Mouse (Mus musculus): Measurements from ENCODE around the gene Fibp. TPM values are rescaled to one million over a fixed set of nuclear protein-coding genes. Genes with fewer than 3 reads are reported as not detected.

The Fibp gene
- total and polyA plus RNA-seq, 3 experiments, result 21.9 to 63.5 TPM; not detected in 1

DNA sequence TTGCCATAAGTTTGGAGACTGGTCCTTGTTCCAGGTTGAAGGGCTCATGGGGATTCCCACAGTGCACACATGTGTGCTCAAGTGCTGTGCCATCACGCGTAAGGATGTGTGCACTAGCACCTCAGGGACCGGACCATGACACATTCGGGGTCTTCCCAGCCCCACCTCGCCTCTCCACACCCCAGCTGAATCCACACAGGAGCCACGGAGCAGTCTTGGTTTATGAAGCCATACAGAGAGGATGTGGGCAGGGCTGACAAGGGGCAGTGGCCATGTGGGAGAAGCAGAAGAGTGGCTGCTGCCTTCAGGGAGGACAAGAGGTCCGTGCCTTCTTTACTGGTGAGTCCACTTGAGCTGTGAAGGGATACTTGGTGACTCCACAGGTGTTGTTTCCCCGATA lies 4.6 kb downstream of the Fibp start:
- no peaks in the 10 kb centered on the region; a peak in 1 of 4 replicates for H3K36me3 ChIP-seq (ENCODE audit: control insufficient read depth in 1 of 2, insufficient read depth in 2 of 2, low read length in 2 of 2)
- TF ChIP-seq POLR2A (IDR thresholded peaks at IDR 0.05; ENCODE audit: control insufficient read depth in 1 of 2, insufficient read depth in 1 of 2, low read depth in 1 of 2, low read length in 2 of 2, poor library complexity in 1 of 2) (no peak), MAZ (IDR thresholded peaks at IDR 0.05; ENCODE audit: low read depth, low read length) (no peak), USF1 (IDR thresholded peaks at IDR 0.05; ENCODE audit: low read depth, low read length) (no peak), MAX (IDR thresholded peaks at IDR 0.05; ENCODE audit: low read length) (no peak), NRF1 (IDR thresholded peaks at IDR 0.05; ENCODE audit: insufficient read depth, low read depth, low read length, poor library complexity, severe bottlenecking) (no peak), ETS1 (IDR thresholded peaks at IDR 0.05; ENCODE audit: low read depth, low read length) (no peak), MYC (IDR thresholded peaks at IDR 0.05; ENCODE audit: low read depth, low read length) (no peak), ZKSCAN1 (IDR thresholded peaks at IDR 0.05; ENCODE audit: low read depth, low read length) (no peak), GATA1 (IDR thresholded peaks at IDR 0.05; ENCODE audit: low read depth, low read length) (no peak), JUND (IDR thresholded peaks at IDR 0.05; ENCODE audit: low read depth, low read length) (no peak), TBP (IDR thresholded peaks at IDR 0.05; ENCODE audit: low read depth, low read length) (no peak), HCFC1 (IDR thresholded peaks at IDR 0.05; ENCODE audit: low read depth, low read length) (no peak), RAD21 (IDR thresholded peaks at IDR 0.05; ENCODE audit: low read depth, low read length) (no peak), ELF1 (IDR thresholded peaks at IDR 0.05; ENCODE audit: low read depth, low read length) (no peak)
- H3K9me3 ChIP-seq (replicated peaks; ENCODE audit: insufficient read depth, low read length), result no peaks in the 10 kb centered on the region
- no peaks in the 10 kb centered on the region for H3K27me3 ChIP-seq (ENCODE audit: control insufficient read depth in 1 of 2, insufficient read depth in 2 of 2, low read length in 2 of 2)
- DNase-seq (ENCODE audit: low read depth, low spot score), result no peak
- no peak overlapping the region for H3K9ac ChIP-seq (ENCODE audit: control insufficient read depth, low read depth, low read length, poor library complexity, severe bottlenecking)
- H3K79me2 ChIP-seq (ENCODE audit: control insufficient read depth, insufficient read depth, low read length, poor library complexity), result peaks cover 4% of the 10 kb centered on the region
- no peak overlapping the region for H3K27ac ChIP-seq (ENCODE audit: control insufficient read depth, low read depth, low read length)
- H3K4me1 ChIP-seq (ENCODE audit: control insufficient read depth in 1 of 2, insufficient read depth in 2 of 2, low read length in 2 of 2), result peaks cover 0 to 15% of the 10 kb centered on the region in 2 experiments; a peak in 3 of 4 replicates
- H3K4me3 ChIP-seq (ENCODE audit: control insufficient read depth in 1 of 2, insufficient read depth in 1 of 2, low read depth in 2 of 2, low read length in 2 of 2), result no peak overlapping the region

DNA sequence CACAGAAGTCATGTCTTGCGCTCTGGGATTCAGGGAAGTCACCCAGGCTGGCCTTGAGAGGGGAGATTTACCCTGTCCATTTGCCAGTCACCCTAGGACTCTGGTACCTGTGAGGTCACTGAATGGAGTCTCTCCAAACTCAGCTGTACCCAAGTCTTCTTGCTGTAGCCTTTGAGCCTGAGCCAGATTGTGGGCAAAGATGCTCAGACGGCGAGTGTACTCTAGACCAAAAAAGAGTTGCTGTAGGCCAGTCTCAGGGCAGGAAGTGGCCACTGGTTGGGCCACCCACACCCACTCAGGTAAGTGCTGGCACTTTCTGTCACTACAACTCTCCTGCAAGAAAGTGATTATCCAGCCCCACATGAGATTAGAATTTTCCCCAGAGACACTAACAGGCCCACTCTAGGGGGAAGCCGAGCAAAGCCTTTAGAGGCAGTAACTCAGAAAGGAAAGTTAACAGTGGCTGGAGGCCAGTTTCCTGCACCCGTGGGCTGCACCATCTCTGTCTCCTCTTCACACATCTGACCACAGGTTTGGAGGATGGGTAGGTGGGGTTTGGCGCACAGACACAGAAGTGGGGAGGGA lies 6.6 kb downstream of the Fibp start:
- no peak for DNase-seq (ENCODE audit: low read depth, low spot score)
- Histone ChIP-seq H3K9me3 (replicated peaks; ENCODE audit: insufficient read depth, low read length) (no peaks in the 10 kb centered on the region), H3K79me2 (ENCODE audit: control insufficient read depth, insufficient read depth, low read length, poor library complexity) (no peaks in the 10 kb centered on the region), H3K27ac (ENCODE audit: control insufficient read depth, low read depth, low read length) (no peak overlapping the region), H3K36me3 (ENCODE audit: control insufficient read depth in 1 of 2, insufficient read depth in 2 of 2, low read length in 2 of 2) (no peaks in the 10 kb centered on the region), H3K9ac (ENCODE audit: control insufficient read depth, low read depth, low read length, poor library complexity, severe bottlenecking) (no peak overlapping the region), H3K4me3 (ENCODE audit: control insufficient read depth in 1 of 2, insufficient read depth in 1 of 2, low read depth in 2 of 2, low read length in 2 of 2) (no peak overlapping the region), H3K4me1 (ENCODE audit: control insufficient read depth in 1 of 2, insufficient read depth in 2 of 2, low read length in 2 of 2) (peaks cover 0 to 9% of the 10 kb centered on the region in 2 experiments; a peak in 1 of 4 replicates), H3K27me3 (ENCODE audit: control insufficient read depth in 1 of 2, insufficient read depth in 2 of 2, low read length in 2 of 2) (no peaks in the 10 kb centered on the region)
- no peak for TF ChIP-seq MAX (IDR thresholded peaks at IDR 0.05; ENCODE audit: low read length)
- TF ChIP-seq KAT2A (conservative IDR thresholded peaks at IDR 0.05; ENCODE audit: low read depth, low read length), result no peak
- no peak for TF ChIP-seq TCF12 (IDR thresholded peaks at IDR 0.05; ENCODE audit: low read depth, low read length)
- no peak for TF ChIP-seq MYC (IDR thresholded peaks at IDR 0.05; ENCODE audit: low read depth, low read length)
- TF ChIP-seq MXI1 (IDR thresholded peaks at IDR 0.05; ENCODE audit: low read depth, low read length), result no peak
- no peak for TF ChIP-seq ZNF384 (IDR thresholded peaks at IDR 0.05; ENCODE audit: low read depth, low read length)
- no peak for TF ChIP-seq POLR2AphosphoS5 (IDR thresholded peaks at IDR 0.05; ENCODE audit: borderline replicate concordance, low read depth, low read length)
- no peak for TF ChIP-seq ZMIZ1 (IDR thresholded peaks at IDR 0.05; ENCODE audit: low read depth, low read length)
- TF ChIP-seq POLR2AphosphoS2 (IDR thresholded peaks at IDR 0.05; ENCODE audit: low read length), result no peak
- TF ChIP-seq TBP (IDR thresholded peaks at IDR 0.05; ENCODE audit: low read depth, low read length), result no peak
- TF ChIP-seq NELFE (IDR thresholded peaks at IDR 0.05; ENCODE audit: low read depth, low read length), result no peak
- TF ChIP-seq RAD21 (IDR thresholded peaks at IDR 0.05; ENCODE audit: low read depth, low read length), result no peak
- no peak for TF ChIP-seq EP300 (IDR thresholded peaks at IDR 0.05; ENCODE audit: low read depth in 1 of 2, low read length in 2 of 2)
